Mouse (Mus musculus): Measurements from ENCODE around the gene Mad2l2. TPM values are rescaled to one million over a fixed set of nuclear protein-coding genes. Genes with fewer than 3 reads are reported as not detected.
"Not testable (repeated sequence)": the region's sequence is repeated elsewhere in the genome, so short reads cannot be mapped to it uniquely, and the experiment has no call there.

The Mad2l2 gene
- polyA plus RNA-seq, 1 experiment from 2014 or later: 51.9 TPM

DNA sequence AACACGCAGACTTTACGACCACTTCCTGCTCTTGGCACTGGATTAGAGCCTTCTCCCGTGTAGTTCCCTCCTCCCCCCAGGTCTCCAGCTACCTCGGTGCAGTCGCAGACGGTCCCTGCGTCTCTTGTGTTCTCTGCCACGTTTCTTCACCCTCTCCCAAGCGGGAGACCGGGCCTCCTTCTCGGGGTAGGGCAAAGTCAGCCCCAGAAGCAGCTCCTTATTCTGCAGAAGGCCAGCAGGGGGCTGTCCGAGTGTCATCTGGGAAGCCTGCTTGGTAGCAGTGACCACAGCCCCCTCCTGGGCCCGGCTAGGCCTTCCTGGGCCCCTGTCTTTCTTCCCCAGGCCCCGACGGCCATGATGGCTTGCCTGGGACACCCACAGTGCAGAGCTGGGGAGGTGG lies 14.7 kb upstream of the Mad2l2 start:
- no peaks in the 10 kb centered on the region for H3K36me3 ChIP-seq
- H3K27me3 ChIP-seq (ENCODE audit: insufficient read depth, poor library complexity, severe bottlenecking): peaks cover 17% of the 10 kb centered on the region; the same call in 1 of the 2 replicates
- DNase-seq (ENCODE audit: low spot score): no peak
- H3K4me3 ChIP-seq: peak overlapping the region; percentile 34
- no peaks in the 10 kb centered on the region for H3K9me3 ChIP-seq
- WGBS: 6% methylated on average over 15 of the region's 15 CpGs
- H3K4me1 ChIP-seq: peaks cover 14% of the 10 kb centered on the region
- H3K27ac ChIP-seq: peak overlapping the region; percentile 24; the same call in 1 of the 2 replicates

GRCm38 (mm10) chr4:148116657-148117056 lies 13.5 kb upstream of the Mad2l2 start:
- peaks cover 26% of the 10 kb centered on the region; the same call in 1 of the 2 replicates for H3K27me3 ChIP-seq (ENCODE audit: insufficient read depth, poor library complexity, severe bottlenecking)
- H3K4me3 ChIP-seq: no peak overlapping the region
- 75% methylated on average over 4 of the region's 4 CpGs for WGBS
- H3K27ac ChIP-seq: no peak overlapping the region
- DNase-seq (ENCODE audit: low spot score): no peak
- H3K36me3 ChIP-seq: no peaks in the 10 kb centered on the region
- peaks cover 14% of the 10 kb centered on the region for H3K4me1 ChIP-seq
- no peaks in the 10 kb centered on the region for H3K9me3 ChIP-seq

DNA sequence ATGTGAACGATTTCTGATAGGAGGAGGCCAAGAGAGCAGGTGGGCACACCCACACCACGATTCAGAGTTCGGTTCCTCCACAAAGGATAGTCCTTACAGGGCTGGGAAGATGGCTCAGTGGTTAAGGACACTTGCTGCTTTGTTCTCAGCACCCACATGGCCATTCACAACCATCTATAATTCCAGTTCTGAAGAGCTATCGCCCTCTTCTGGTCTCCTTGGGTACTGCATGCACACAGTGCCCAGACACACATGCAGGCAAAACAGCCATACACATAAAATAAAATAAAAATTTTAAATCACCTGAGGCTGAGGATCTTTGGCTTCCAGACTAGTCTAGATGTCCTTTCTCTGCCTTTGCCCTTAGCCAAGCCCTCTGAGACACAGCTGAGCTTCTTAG lies 12.8 kb upstream of the Mad2l2 start:
- no peak overlapping the region for H3K4me3 ChIP-seq
- H3K27ac ChIP-seq: no peak overlapping the region
- peaks cover 33% of the 10 kb centered on the region; the same call in 1 of the 2 replicates for H3K27me3 ChIP-seq (ENCODE audit: insufficient read depth, poor library complexity, severe bottlenecking)
- no peaks in the 10 kb centered on the region for H3K9me3 ChIP-seq
- DNase-seq (ENCODE audit: low spot score): no peak
- no peaks in the 10 kb centered on the region for H3K36me3 ChIP-seq
- WGBS: 72% methylated on average over 4 of the region's 4 CpGs
- peaks cover 14% of the 10 kb centered on the region for H3K4me1 ChIP-seq

- H3K36me3 ChIP-seq; H3K4me3 ChIP-seq; H3K9me3 ChIP-seq; DNase-seq (ENCODE audit: low spot score); H3K27ac ChIP-seq: not testable (repeated sequence)
- WGBS: 81% methylated on average over 9 of the region's 9 CpGs
- Histone ChIP-seq H3K4me1 (peaks cover 13% of the 10 kb centered on the region), H3K27me3 (ENCODE audit: insufficient read depth, poor library complexity, severe bottlenecking) (peaks cover 35% of the 10 kb centered on the region; the same call in 1 of the 2 replicates)
These were observed 10.6 kb upstream of the Mad2l2 start for GRCm38 (mm10) chr4:148119578-148119977.

DNA sequence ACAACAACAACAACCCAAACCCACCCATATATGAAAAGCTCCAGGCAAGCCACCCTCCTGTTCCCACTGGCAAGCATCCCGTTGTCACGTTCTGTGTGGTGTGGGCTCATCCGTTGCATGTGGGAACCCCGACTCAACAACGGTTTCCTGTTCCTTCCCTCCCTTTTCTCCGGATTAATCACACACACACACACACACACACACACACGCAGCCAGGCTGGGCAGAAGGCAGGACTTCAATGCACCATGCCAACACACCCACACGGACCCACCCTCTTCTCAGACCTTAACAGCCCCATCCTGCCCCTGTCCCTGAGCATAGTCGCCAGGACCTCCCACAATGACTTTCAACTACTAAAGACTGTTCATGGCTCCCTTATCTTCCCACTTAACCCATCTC lies 9.6 kb upstream of the Mad2l2 start:
- no peak for DNase-seq (ENCODE audit: low spot score)
- no peaks in the 10 kb centered on the region for H3K9me3 ChIP-seq
- H3K27ac ChIP-seq: no peak overlapping the region
- H3K36me3 ChIP-seq: no peaks in the 10 kb centered on the region
- no peak overlapping the region for H3K4me3 ChIP-seq
- WGBS: 74% methylated on average over 9 of the region's 9 CpGs
- H3K27me3 ChIP-seq (ENCODE audit: insufficient read depth, poor library complexity, severe bottlenecking): peaks cover 39% of the 10 kb centered on the region; the same call in 1 of the 2 replicates
- H3K4me1 ChIP-seq: peaks cover 3% of the 10 kb centered on the region

DNA sequence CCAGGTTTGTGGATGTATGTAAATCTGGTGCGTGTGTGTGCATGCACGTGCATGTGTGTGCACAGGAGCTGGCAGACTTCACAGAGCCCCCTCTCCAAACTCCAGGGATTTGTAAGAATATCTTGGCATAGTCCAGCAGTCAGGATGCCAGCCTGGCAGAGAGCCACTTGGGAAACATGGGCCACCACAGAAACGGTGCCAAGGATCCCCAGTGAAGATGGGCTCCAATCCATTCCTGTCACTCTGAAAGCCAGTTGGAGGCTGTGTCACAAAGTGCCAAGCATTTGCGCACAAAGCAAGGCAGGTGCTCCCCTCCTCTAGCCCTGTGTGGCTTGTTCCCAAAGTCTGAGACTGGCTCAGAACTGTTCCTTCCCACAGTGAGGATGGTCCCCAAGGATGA lies 8.8 kb upstream of the Mad2l2 start:
- Histone ChIP-seq H3K4me3 (no peak overlapping the region), H3K27me3 (ENCODE audit: insufficient read depth, poor library complexity, severe bottlenecking) (peaks cover 36% of the 10 kb centered on the region; the same call in 1 of the 2 replicates), H3K9me3 (no peaks in the 10 kb centered on the region), H3K36me3 (no peaks in the 10 kb centered on the region), H3K4me1 (no peaks in the 10 kb centered on the region), H3K27ac (no peak overlapping the region)
- no peak for DNase-seq (ENCODE audit: low spot score)
- 82% methylated on average over 4 of the region's 4 CpGs for WGBS

- no peak overlapping the region for H3K27ac ChIP-seq
- no peak for DNase-seq (ENCODE audit: low spot score)
- H3K4me1 ChIP-seq: no peaks in the 10 kb centered on the region
- no peak overlapping the region for H3K4me3 ChIP-seq
- H3K36me3 ChIP-seq: no peaks in the 10 kb centered on the region
- peaks cover 36% of the 10 kb centered on the region; the same call in 1 of the 2 replicates for H3K27me3 ChIP-seq (ENCODE audit: insufficient read depth, poor library complexity, severe bottlenecking)
- WGBS: 14% methylated on average over 6 of the region's 6 CpGs
- H3K9me3 ChIP-seq: no peaks in the 10 kb centered on the region
These were observed 8.0 kb upstream of the Mad2l2 start for GRCm38 (mm10) chr4:148121982-148122693.

- H3K27ac ChIP-seq: no peak overlapping the region
- peaks cover 40% of the 10 kb centered on the region; the same call in 1 of the 2 replicates for H3K27me3 ChIP-seq (ENCODE audit: insufficient read depth, poor library complexity, severe bottlenecking)
- no peak for DNase-seq (ENCODE audit: low spot score)
- no peaks in the 10 kb centered on the region for H3K4me1 ChIP-seq
- 77% methylated on average over 3 of the region's 3 CpGs for WGBS
- H3K4me3 ChIP-seq: no peak overlapping the region
- H3K36me3 ChIP-seq: no peaks in the 10 kb centered on the region
- H3K9me3 ChIP-seq: no peaks in the 10 kb centered on the region
These were observed 7.5 kb upstream of the Mad2l2 start for GRCm38 (mm10) chr4:148122694-148123066.

DNA sequence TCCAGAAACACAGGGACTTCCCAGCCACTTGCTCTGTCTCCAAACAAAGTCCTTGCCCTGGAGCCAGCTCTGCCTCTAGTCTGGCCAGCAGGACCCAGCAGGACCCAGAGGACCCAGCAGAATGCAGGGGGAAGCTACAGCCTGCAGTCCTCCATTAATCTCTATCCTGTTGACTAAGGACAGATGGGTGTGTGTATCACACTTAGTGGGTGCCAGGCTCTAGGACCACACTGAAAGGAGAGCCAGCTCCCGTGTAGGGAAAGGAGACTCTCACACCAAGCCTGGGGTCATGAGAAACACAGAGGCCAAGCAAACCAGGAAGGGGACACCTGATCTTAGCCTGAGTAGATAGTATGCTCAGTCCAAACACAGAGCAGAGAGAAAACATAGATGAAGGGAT lies 1.9 kb upstream of the Mad2l2 start:
- Histone ChIP-seq H3K9me3 (no peaks in the 10 kb centered on the region), H3K27ac (no peak overlapping the region), H3K4me1 (peaks cover 21% of the 10 kb centered on the region), H3K27me3 (ENCODE audit: insufficient read depth, poor library complexity, severe bottlenecking) (peaks cover 75% of the 10 kb centered on the region), H3K36me3 (no peaks in the 10 kb centered on the region), H3K4me3 (no peak overlapping the region)
- no peak for DNase-seq (ENCODE audit: low spot score)
- WGBS: 49% methylated on average over 1 of the region's 1 CpGs

- Histone ChIP-seq H3K4me3 (no peak overlapping the region), H3K27ac (no peak overlapping the region), H3K27me3 (ENCODE audit: insufficient read depth, poor library complexity, severe bottlenecking) (peaks cover 71% of the 10 kb centered on the region), H3K4me1 (peaks cover 21% of the 10 kb centered on the region), H3K36me3 (no peaks in the 10 kb centered on the region), H3K9me3 (no peaks in the 10 kb centered on the region)
- no peak for DNase-seq (ENCODE audit: low spot score)
- WGBS: 53% methylated on average over 2 of the region's 2 CpGs
These were observed 1.5 kb upstream of the Mad2l2 start for GRCm38 (mm10) chr4:148128672-148129071.

DNA sequence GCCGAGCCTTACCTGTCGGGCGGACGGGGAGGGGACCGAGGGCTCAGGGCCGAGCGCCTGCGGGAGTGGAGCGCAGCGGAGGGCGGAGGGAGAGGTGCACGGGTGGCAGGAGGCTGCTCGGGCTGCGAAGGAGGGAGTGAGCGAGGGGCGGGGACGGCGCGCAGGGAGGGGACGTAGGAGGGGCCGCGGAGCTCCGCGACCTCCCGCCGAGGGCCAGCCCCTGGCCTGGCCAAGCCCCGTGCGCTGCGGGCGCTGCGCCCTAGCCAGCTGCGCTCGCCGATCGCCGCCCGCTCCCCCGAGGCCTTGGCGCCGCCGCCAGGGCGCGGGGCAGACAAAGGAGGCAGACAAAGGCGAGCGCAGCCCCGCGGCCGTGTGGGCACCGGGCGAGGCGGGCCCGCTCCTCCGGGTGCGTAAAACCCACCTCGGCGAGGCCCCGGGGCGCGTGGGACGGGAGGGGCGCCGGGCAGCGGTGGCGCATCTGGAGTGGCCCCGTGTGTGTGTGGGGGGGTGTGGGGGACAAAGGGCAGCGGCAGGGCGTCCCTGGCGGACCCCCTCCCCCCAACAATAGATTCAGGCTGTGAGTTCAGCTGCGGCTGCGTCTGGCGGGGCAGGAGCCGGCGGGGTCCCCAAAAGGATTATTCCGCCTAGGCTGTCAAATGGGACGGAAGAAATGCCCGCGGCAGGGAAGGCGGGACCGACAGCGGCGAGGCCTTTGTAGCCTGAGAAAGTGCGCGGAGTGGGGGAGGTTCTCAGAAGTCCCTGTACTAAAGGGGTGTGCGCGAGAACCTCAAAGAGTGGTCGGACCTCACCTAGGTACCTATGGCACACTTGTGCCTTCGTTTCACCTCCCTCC lies 603 bp downstream of the Mad2l2 start, which contains the start of gene Draxin:
TSS of gene Draxin (minus strand) at position 138 of the 853 bp plus-strand sequence.
- Histone ChIP-seq H3K4me1 (peaks cover 21% of the 10 kb centered on the region), H3K9me3 (no peaks in the 10 kb centered on the region), H3K27me3 (ENCODE audit: insufficient read depth, poor library complexity, severe bottlenecking) (peaks cover 74% of the 10 kb centered on the region), H3K27ac (peak within 1 kb of the TSS; percentile 87), H3K4me3 (peak within 1 kb of the TSS; percentile 76), H3K36me3 (no peaks in the 10 kb centered on the region)
- under 1% methylated on average over 81 of the region's 87 CpGs for WGBS
- DNase-seq (ENCODE audit: low spot score): no peak

DNA sequence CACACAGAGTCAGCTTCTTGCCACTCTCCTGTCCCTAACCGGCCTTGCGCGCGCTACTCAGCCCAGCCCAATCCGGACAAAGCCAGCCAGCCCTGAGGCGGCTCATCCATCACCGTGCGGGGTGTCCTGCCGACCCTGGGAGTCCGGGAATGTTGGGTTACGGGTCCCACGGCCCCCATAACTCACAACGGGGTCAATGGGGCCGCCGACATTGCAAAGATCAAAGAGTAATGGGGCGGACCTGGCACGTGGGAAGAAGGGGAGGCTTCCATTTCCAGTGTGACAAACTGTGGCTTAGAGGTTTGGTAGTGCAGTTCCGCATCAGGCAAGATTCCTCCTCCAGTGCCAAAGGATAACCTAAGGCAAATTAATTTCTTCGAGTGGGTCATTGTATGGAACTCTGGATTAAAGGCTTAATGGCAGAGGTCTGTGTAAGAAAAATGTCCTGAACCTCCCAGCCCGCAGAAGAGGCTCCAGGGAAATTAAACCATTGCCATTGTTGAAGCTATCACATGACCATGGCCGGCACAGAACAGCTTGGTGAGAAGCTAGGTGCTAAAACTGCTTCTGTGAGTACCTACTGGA lies 1.4 kb downstream of the Mad2l2 start:
- DNase-seq (ENCODE audit: low spot score): no peak
- WGBS: 1% methylated on average over 21 of the region's 21 CpGs
- peak overlapping the region; percentile 87 for H3K27ac ChIP-seq

DNA sequence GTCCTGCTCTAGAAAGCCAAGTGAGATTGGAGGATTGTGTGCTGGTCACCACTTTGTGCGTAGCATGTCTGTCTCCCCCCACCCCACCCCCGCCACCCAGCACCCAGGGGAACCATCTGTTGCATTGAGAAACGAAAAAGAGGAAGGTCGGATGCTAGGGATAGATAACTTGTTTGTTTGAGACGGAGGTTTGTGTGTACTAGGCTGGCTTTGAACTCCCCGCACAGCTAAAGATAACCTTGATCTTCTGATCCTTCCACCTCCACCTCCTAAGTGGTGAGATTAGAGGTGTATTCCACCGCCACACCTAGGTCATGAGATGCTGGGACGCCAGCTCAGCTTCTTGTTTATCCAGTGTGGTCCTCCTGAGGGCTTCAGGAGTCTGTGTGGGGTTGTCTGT lies 4.8 kb downstream of the Mad2l2 start:
- Histone ChIP-seq H3K36me3 (no peaks in the 10 kb centered on the region), H3K27ac (no peak overlapping the region), H3K4me3 (no peak overlapping the region), H3K9me3 (no peaks in the 10 kb centered on the region), H3K4me1 (peaks cover 25% of the 10 kb centered on the region), H3K27me3 (ENCODE audit: insufficient read depth, poor library complexity, severe bottlenecking) (peaks cover 74% of the 10 kb centered on the region)
- no peak for DNase-seq (ENCODE audit: low spot score)
- 68% methylated on average over 8 of the region's 8 CpGs for WGBS

More for the DNA sequence above, 1.4 kb downstream of the Mad2l2 start:
- H3K4me1 ChIP-seq: peaks cover 21% of the 10 kb centered on the region
- H3K9me3 ChIP-seq: no peaks in the 10 kb centered on the region
- peaks cover 74% of the 10 kb centered on the region for H3K27me3 ChIP-seq (ENCODE audit: insufficient read depth, poor library complexity, severe bottlenecking)
- no peaks in the 10 kb centered on the region for H3K36me3 ChIP-seq
- peak overlapping the region; percentile 76 for H3K4me3 ChIP-seq

Data from heart, embryonic 10.5 days (tissue).